Mouse (Mus musculus): ENCODE measurements at regions not wholly inside any gene's neighbourhood (a gene's known extent, or its start where the extent isn't known, plus 50 kb on each side); places are given as distances from the start of the nearest gene placed in this dataset.

- ATAC-seq (replicated peaks; ENCODE audit: low FRiP score, low TSS enrichment, poor library complexity, severe bottlenecking): no peak
Measured at GRCm38 (mm10) chr9:120709146-120709655, 138.0 kb downstream of the Rpl14 start.

GRCm38 (mm10) chr9:120712987-120713386 lies 141.7 kb downstream of the Rpl14 start:
- no peak for ATAC-seq (replicated peaks; ENCODE audit: low FRiP score, low TSS enrichment, poor library complexity, severe bottlenecking)

GRCm38 (mm10) chr9:120715665-120716121 lies 144.4 kb downstream of the Rpl14 start:
- no peak for ATAC-seq (replicated peaks; ENCODE audit: low FRiP score, low TSS enrichment, poor library complexity, severe bottlenecking)

- no peak for ATAC-seq (replicated peaks; ENCODE audit: low FRiP score, low TSS enrichment, poor library complexity, severe bottlenecking)
Measured at GRCm38 (mm10) chr9:120718812-120719211, 147.6 kb downstream of the Rpl14 start.

- no peak for ATAC-seq (replicated peaks; ENCODE audit: low FRiP score, low TSS enrichment, poor library complexity, severe bottlenecking)
Measured at GRCm38 (mm10) chr9:120721451-120722123, 150.3 kb downstream of the Rpl14 start.

- no peak for ATAC-seq (replicated peaks; ENCODE audit: low FRiP score, low TSS enrichment, poor library complexity, severe bottlenecking)
Measured at GRCm38 (mm10) chr9:120723026-120723425, 151.8 kb downstream of the Rpl14 start.

GRCm38 (mm10) chr9:120731952-120732622 lies 160.8 kb downstream of the Rpl14 start:
- ATAC-seq (replicated peaks; ENCODE audit: low FRiP score, low TSS enrichment, poor library complexity, severe bottlenecking): no peak; the same call in 1 of the 2 replicates

- no peak for ATAC-seq (replicated peaks; ENCODE audit: low FRiP score, low TSS enrichment, poor library complexity, severe bottlenecking)
Measured at GRCm38 (mm10) chr9:120732650-120733293, 161.5 kb downstream of the Rpl14 start.

GRCm38 (mm10) chr9:120733681-120734465 lies 162.6 kb downstream of the Rpl14 start:
- ATAC-seq (replicated peaks; ENCODE audit: low FRiP score, low TSS enrichment, poor library complexity, severe bottlenecking): no peak

- no peak for ATAC-seq (replicated peaks; ENCODE audit: low FRiP score, low TSS enrichment, poor library complexity, severe bottlenecking)
Measured at GRCm38 (mm10) chr9:120735217-120735616, 164.0 kb downstream of the Rpl14 start.

- no peak; the same call in 1 of the 2 replicates for ATAC-seq (replicated peaks; ENCODE audit: low FRiP score, low TSS enrichment, poor library complexity, severe bottlenecking)
Measured at GRCm38 (mm10) chr9:120737956-120738355, 166.7 kb downstream of the Rpl14 start.

- ATAC-seq (replicated peaks; ENCODE audit: low FRiP score, low TSS enrichment, poor library complexity, severe bottlenecking): peak; percentile 14; the same call in 1 of the 2 replicates
Measured at GRCm38 (mm10) chr9:120739199-120739952, 168.1 kb downstream of the Rpl14 start.

GRCm38 (mm10) chr9:120739953-120740524 lies 168.8 kb downstream of the Rpl14 start:
- ATAC-seq (replicated peaks; ENCODE audit: low FRiP score, low TSS enrichment, poor library complexity, severe bottlenecking): peak; percentile 78

GRCm38 (mm10) chr9:120741521-120741920 lies 170.3 kb downstream of the Rpl14 start:
- no peak for ATAC-seq (replicated peaks; ENCODE audit: low FRiP score, low TSS enrichment, poor library complexity, severe bottlenecking)

GRCm38 (mm10) chr9:120743455-120743854 lies 172.2 kb downstream of the Rpl14 start:
- ATAC-seq (replicated peaks; ENCODE audit: low FRiP score, low TSS enrichment, poor library complexity, severe bottlenecking): no peak

GRCm38 (mm10) chr9:120745674-120746073 lies 174.4 kb downstream of the Rpl14 start:
- no peak for ATAC-seq (replicated peaks; ENCODE audit: low FRiP score, low TSS enrichment, poor library complexity, severe bottlenecking)

GRCm38 (mm10) chr9:120750820-120751219 lies 178.2 kb upstream of the Ctnnb1 start:
- no peak for ATAC-seq (replicated peaks; ENCODE audit: low FRiP score, low TSS enrichment, poor library complexity, severe bottlenecking)

GRCm38 (mm10) chr9:120751686-120752484 lies 177.1 kb upstream of the Ctnnb1 start:
- no peak for ATAC-seq (replicated peaks; ENCODE audit: low FRiP score, low TSS enrichment, poor library complexity, severe bottlenecking)

Measured in megakaryocyte-erythroid progenitor cell, adult 5-6 weeks (primary cell).